Mouse (Mus musculus) liver, adult 2 months (tissue): ENCODE data around the gene Amtn.
A peak's percentile ranks its signal among the peaks of the same experiment; 100 is the strongest.

Source experiments
- CTCF ChIP-seq: fragments of 200-500 bp; IDR thresholded peaks from 2 replicates; pipeline ENCODE4 v1.5.1; 2011; ENCODE audit warnings: low read depth, low read length, control low read depth
- POLR2A ChIP-seq: fragments of 200-500 bp; IDR thresholded peaks from 2 replicates; pipeline ENCODE4 v1.6.1; 2011; ENCODE audit warnings: low read length, control low read depth; ENCODE audit not compliant: insufficient read depth; ENCODE audit errors: extremely low read depth

- no peak for TF ChIP-seq POLR2A
- peak; percentile 57 for TF ChIP-seq CTCF
These were observed 23.9 kb downstream of the Amtn start for GRCm38 (mm10) chr5:88399849-88400248.
